Mouse (Mus musculus): ENCODE measurements around the gene Msx1. TPM values are rescaled to one million over a fixed set of nuclear protein-coding genes. Genes with fewer than 3 reads are reported as not detected.

Gene Msx1
- polyA plus RNA-seq, 2 experiments from 2014 or later = 0.22 TPM; not detected in 1

GRCm38 (mm10) chr5:37792154-37792553 lies 32.2 kb downstream of the Msx1 start:
- ATAC-seq = no peak

- no peak for ATAC-seq
Measured at GRCm38 (mm10) chr5:37784847-37785391, 39.5 kb downstream of the Msx1 start.

GRCm38 (mm10) chr5:37783306-37783705 lies 41.1 kb downstream of the Msx1 start:
- ATAC-seq = no peak

GRCm38 (mm10) chr5:37775681-37776080 lies 48.7 kb downstream of the Msx1 start:
- no peak for ATAC-seq

- no peak for ATAC-seq
Measured at GRCm38 (mm10) chr5:37774011-37774410, 50.4 kb downstream of the Msx1 start.

DNA sequence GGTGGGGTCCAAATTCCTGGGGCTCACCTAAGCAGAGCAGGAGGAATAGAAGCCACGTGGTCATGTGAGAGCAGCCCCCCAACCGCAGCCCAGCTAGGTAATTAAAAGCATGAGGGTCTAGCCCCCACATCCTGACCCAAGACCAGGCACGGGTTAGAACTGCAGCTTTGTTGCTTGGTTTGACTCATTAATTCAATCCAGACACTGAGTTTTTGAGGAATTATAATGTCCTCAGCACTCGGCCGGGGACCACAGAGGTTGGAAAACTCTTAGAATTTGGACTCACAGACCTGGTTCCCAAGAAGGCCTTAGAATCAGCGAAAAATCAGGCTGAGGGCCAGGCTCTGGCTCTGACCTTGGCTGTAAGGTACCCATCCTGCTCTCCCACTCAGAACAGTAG lies 53.5 kb downstream of the Msx1 start:
- no peak for ATAC-seq

Other genes with a start within 250 kb of the Msx1 start
- gene Stk32b, start 107.4 kb downstream of the Msx1 start, polyA plus RNA-seq (2017; shearing (Covaris generic)) = not detected
- not detected for gene Cytl1, start 89.1 kb downstream of the Msx1 start, polyA plus RNA-seq (2017; shearing (Covaris generic))
- 10 to 100 TPM; 24.1 to 27.0 TPM for gene Stx18, start 214.2 kb upstream of the Msx1 start, polyA plus RNA-seq (2017; shearing (Covaris generic))

All from activated CD4-positive, CD25-positive, alpha-beta regulatory T cell, adult 4 months (primary cell).